Mouse (Mus musculus) neural tube, embryonic 11.5 days (tissue): ENCODE data around the gene 1810043G02Rik. TPM values are rescaled to one million over a fixed set of nuclear protein-coding genes. Genes with fewer than 3 reads are reported as not detected.
A peak's percentile ranks its signal among the peaks of the same experiment; 100 is the strongest.

Experiments used
- ATAC-seq: fragments of 200-750 bp; cut with Nextera tagmentation; 2 replicates; pipeline ENCODE4 v1.8.0; 2017; ENCODE audit warnings: moderate number of reproducible peaks, mild to moderate bottlenecking, moderate TSS enrichment, moderate library complexity; ENCODE audit not compliant: insufficient read depth, low FRiP score, low TSS enrichment
- DNase-seq: peaks from one replicate; pipeline ENCODE4 v3.0.0-alpha.2; 2015; ENCODE audit warnings: low spot score
- H3K27ac ChIP-seq: fragments of 300-500 bp; sonication (generic); 2 replicates; pipeline ENCODE4 v1.5.1; 2014; ENCODE audit warnings: low read depth, mild to moderate bottlenecking, low read length
- H3K27me3 ChIP-seq: fragments of 300-500 bp; sonication (generic); 2 replicates; pipeline ENCODE4 v1.6.1; 2014; ENCODE audit warnings: mild to moderate bottlenecking, low read length, mixed read lengths; ENCODE audit not compliant: control insufficient read depth, insufficient read depth
- H3K36me3 ChIP-seq: fragments of 300-500 bp; sonication (generic); 2 replicates; pipeline ENCODE4 v1.6.1; 2014; ENCODE audit warnings: mild to moderate bottlenecking, low read length, moderate library complexity, mixed read lengths; ENCODE audit not compliant: control insufficient read depth, insufficient read depth
- H3K4me1 ChIP-seq: fragments of 300-500 bp; sonication (generic); 2 replicates; pipeline ENCODE4 v1.6.1; 2014; ENCODE audit warnings: low read length, mixed read lengths; ENCODE audit not compliant: control insufficient read depth, insufficient read depth
- H3K4me2 ChIP-seq: fragments of 300-500 bp; sonication (generic); 2 replicates; pipeline ENCODE4 v1.6.1; 2014; ENCODE audit warnings: low read depth, mild to moderate bottlenecking, moderate library complexity
- H3K4me3 ChIP-seq: fragments of 300-500 bp; sonication (generic); 2 replicates; pipeline ENCODE4 v1.5.1; 2014; ENCODE audit warnings: low read depth, low read length
- H3K9ac ChIP-seq: fragments of 300-500 bp; sonication (generic); 2 replicates; pipeline ENCODE4 v1.6.1; 2014; ENCODE audit warnings: mild to moderate bottlenecking, low read length
- H3K9me3 ChIP-seq: fragments of 300-500 bp; sonication (generic); 2 replicates; pipeline ENCODE4 v1.6.1; 2016; ENCODE audit warnings: low read length; ENCODE audit not compliant: control insufficient read depth
- WGBS: fragments of 180-500 bp; shearing (Covaris S2); extraction: QIAGEN DNeasy Blood & Tissue Kit; methylation state at CpG from one replicate; pipeline ENCODE4 v1.1.7; 2014; 5-methylcytosine and 5-hydroxymethylcytosine counted together
- polyA plus RNA-seq: library from polyadenylated mRNA; unstranded; fragments of >200 nt; fragmentation: Nextera tagmentation; extraction: Ambion mirVana; gene quantifications from 2 replicates; pipeline ENCODE4 v1.2.1, GENCODE M21; 2014

Gene 1810043G02Rik
- polyA plus RNA-seq, 1 experiment from 2014 or later, result 42.5 TPM

- 94% methylated on average over 10 of the region's 10 CpGs for WGBS
- H3K4me1 ChIP-seq, result no peaks in the 10 kb centered on the region
- no peak overlapping the region for H3K4me3 ChIP-seq
- H3K9me3 ChIP-seq, result no peaks in the 10 kb centered on the region
- no peak overlapping the region for H3K9ac ChIP-seq
- H3K27me3 ChIP-seq, result peaks cover 13% of the 10 kb centered on the region
- H3K4me2 ChIP-seq, result no peak overlapping the region
- no peak overlapping the region for H3K27ac ChIP-seq
- ATAC-seq, result no peak
- no peak for DNase-seq
- H3K36me3 ChIP-seq, result no peaks in the 10 kb centered on the region
These were observed 7.1 kb upstream of the 1810043G02Rik start for GRCm38 (mm10) chr10:77971191-77971590.

- Histone ChIP-seq H3K27me3 (peaks cover 13% of the 10 kb centered on the region), H3K9ac (no peak overlapping the region), H3K27ac (no peak overlapping the region), H3K4me3 (no peak overlapping the region), H3K9me3 (no peaks in the 10 kb centered on the region), H3K4me2 (no peak overlapping the region), H3K4me1 (no peaks in the 10 kb centered on the region), H3K36me3 (no peaks in the 10 kb centered on the region)
- WGBS, result 66% methylated on average over 17 of the region's 17 CpGs
- ATAC-seq (no peak), DNase-seq (peak; percentile 59)
These were observed 6.4 kb upstream of the 1810043G02Rik start for GRCm38 (mm10) chr10:77971709-77972553.

GRCm38 (mm10) chr10:77974323-77974722, 4.0 kb upstream of the 1810043G02Rik start:
- Histone ChIP-seq H3K4me3 (no peak overlapping the region), H3K9ac (no peak overlapping the region), H3K4me1 (peaks cover 3% of the 10 kb centered on the region; the same call in 1 of the 2 replicates), H3K36me3 (no peaks in the 10 kb centered on the region), H3K27ac (no peak overlapping the region), H3K9me3 (no peaks in the 10 kb centered on the region), H3K27me3 (peaks cover 3% of the 10 kb centered on the region; the same call in 1 of the 2 replicates), H3K4me2 (no peak overlapping the region)
- WGBS, result 75% methylated on average over 5 of the region's 5 CpGs
- ATAC-seq (no peak), DNase-seq (no peak)

- peaks cover 6% of the 10 kb centered on the region; the same call in 1 of the 2 replicates for H3K4me1 ChIP-seq
- no peaks in the 10 kb centered on the region for H3K36me3 ChIP-seq
- H3K4me2 ChIP-seq, result no peak overlapping the region
- H3K4me3 ChIP-seq, result no peak overlapping the region
- 69% methylated on average over 5 of the region's 5 CpGs for WGBS
- no peak overlapping the region for H3K27ac ChIP-seq
- ATAC-seq, result no peak
- DNase-seq, result no peak
- H3K27me3 ChIP-seq, result no peaks in the 10 kb centered on the region
- H3K9ac ChIP-seq, result no peak overlapping the region
- H3K9me3 ChIP-seq, result no peaks in the 10 kb centered on the region
These were observed 3.5 kb upstream of the 1810043G02Rik start for GRCm38 (mm10) chr10:77974811-77975210.

GRCm38 (mm10) chr10:77975653-77976052, 2.7 kb upstream of the 1810043G02Rik start:
- no peak overlapping the region for H3K9ac ChIP-seq
- H3K27ac ChIP-seq, result no peak overlapping the region
- H3K27me3 ChIP-seq, result no peaks in the 10 kb centered on the region
- 44% methylated on average over 4 of the region's 4 CpGs for WGBS
- DNase-seq (no peak), ATAC-seq (no peak)
- H3K36me3 ChIP-seq, result no peaks in the 10 kb centered on the region; the same call in 1 of the 2 replicates
- no peak overlapping the region for H3K4me3 ChIP-seq
- H3K4me2 ChIP-seq, result no peak overlapping the region
- H3K9me3 ChIP-seq, result no peaks in the 10 kb centered on the region
- peaks cover 7% of the 10 kb centered on the region; the same call in 1 of the 2 replicates for H3K4me1 ChIP-seq

GRCm38 (mm10) chr10:77976458-77977150, 1.7 kb upstream of the 1810043G02Rik start:
- DNase-seq, result no peak
- WGBS, result 80% methylated on average over 8 of the region's 8 CpGs
- Histone ChIP-seq H3K27ac (no peak overlapping the region), H3K4me1 (peaks cover 7% of the 10 kb centered on the region; the same call in 1 of the 2 replicates), H3K27me3 (no peaks in the 10 kb centered on the region), H3K4me2 (no peak overlapping the region), H3K4me3 (no peak overlapping the region), H3K36me3 (no peaks in the 10 kb centered on the region; the same call in 1 of the 2 replicates), H3K9me3 (no peaks in the 10 kb centered on the region), H3K9ac (no peak overlapping the region)
- no peak for ATAC-seq

- ATAC-seq, result peak; percentile 70
- Histone ChIP-seq H3K4me3 (no peak overlapping the region), H3K9ac (no peak overlapping the region), H3K36me3 (peaks cover 10% of the 10 kb centered on the region), H3K9me3 (no peaks in the 10 kb centered on the region), H3K4me2 (no peak overlapping the region), H3K27ac (no peak overlapping the region), H3K27me3 (no peaks in the 10 kb centered on the region), H3K4me1 (0 out of 2 replicates have a peak, but pooled peaks cover 3% of the 10 kb centered on the region)
- DNase-seq, result peak; percentile 77
- WGBS, result 3% methylated on average over 4 of the region's 4 CpGs
These were observed 6.3 kb downstream of the 1810043G02Rik start for GRCm38 (mm10) chr10:77984660-77985059.

- no peak overlapping the region for H3K9ac ChIP-seq
These were observed 7.5 kb downstream of the 1810043G02Rik start for GRCm38 (mm10) chr10:77985775-77986174.

More at GRCm38 (mm10) chr10:77985775-77986174, 7.5 kb downstream of the 1810043G02Rik start:
- DNase-seq (no peak), ATAC-seq (no peak)
- WGBS, result 79% methylated on average over 5 of the region's 5 CpGs
- no peak overlapping the region for H3K4me2 ChIP-seq
- H3K4me3 ChIP-seq, result no peak overlapping the region
- H3K4me1 ChIP-seq, result no peaks in the 10 kb centered on the region
- H3K36me3 ChIP-seq, result peaks cover 15% of the 10 kb centered on the region
- H3K27ac ChIP-seq, result no peak overlapping the region
- H3K27me3 ChIP-seq, result no peaks in the 10 kb centered on the region
- no peaks in the 10 kb centered on the region for H3K9me3 ChIP-seq
